Mouse (Mus musculus): Measurements from ENCODE around the gene Sertad2. TPM values are rescaled to one million over a fixed set of nuclear protein-coding genes. Genes with fewer than 3 reads are reported as not detected.

Gene Sertad2
- total and polyA plus RNA-seq, 3 experiments: 9.2 to 30.8 (median 22.2) TPM

DNA sequence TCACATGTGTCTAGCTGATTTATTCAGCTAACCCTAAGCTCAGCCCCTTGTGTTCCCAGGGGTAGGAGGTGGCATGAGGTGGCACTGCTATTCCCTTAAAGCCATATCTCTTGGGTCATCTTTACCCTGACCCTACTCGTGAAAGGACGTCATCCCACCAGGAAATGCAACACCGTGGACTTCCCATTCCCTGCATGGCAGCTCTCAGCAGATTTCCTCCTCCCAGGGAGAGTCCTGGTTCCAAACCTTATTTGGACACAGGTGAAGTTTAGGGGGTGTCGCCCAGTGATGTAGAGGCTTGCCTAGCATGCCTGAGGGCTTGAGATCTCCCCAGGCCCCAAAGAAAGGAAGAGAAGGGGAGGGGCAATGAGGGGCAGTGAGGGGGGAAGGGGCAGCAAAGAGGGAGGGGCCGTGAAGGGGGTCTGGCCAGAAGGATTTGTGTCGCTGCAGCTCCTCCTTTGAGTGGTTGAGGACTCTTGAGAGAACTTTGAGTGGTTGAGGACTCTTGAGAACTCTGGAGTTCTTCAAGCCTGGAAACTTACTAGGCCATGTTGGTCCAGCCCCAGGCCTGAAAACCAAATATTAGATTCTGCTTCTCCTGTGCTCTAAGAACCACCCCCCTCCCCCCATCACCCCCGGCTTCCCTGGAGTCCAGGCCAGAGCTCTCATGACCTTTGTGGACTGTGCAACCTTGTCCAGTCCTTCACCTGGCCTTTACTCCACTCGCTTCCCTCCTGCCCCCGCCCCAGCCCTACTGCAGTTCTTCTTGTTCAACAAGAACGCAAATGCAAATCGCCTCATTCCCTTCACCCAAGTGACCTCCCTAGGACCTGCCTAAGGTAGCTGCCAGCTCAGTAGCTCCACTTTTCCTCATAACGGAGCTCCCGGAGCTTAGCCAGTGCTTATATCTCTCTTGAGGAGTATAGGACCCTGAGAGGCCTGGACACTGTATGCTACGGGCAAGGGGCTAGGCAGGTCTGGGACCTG, 117.4 kb downstream of the Sertad2 start:
- peaks cover 20% of the 10 kb centered on the region for H3K27me3 ChIP-seq (ENCODE audit: insufficient read depth, low read length)
- DNase-seq (ENCODE audit: low spot score): no peak
- no peaks in the 10 kb centered on the region for H3K9me3 ChIP-seq (replicated peaks)
- no peaks in the 10 kb centered on the region for H3K36me3 ChIP-seq (replicated peaks)
- no peak for ATAC-seq (ENCODE audit: extremely low read depth, insufficient number of reproducible peaks, low FRiP score, poor library complexity, severe bottlenecking)
- H3K4me3 ChIP-seq (ENCODE audit: low read depth, low read length): no peak overlapping the region
- TF ChIP-seq TAL1 (conservative IDR thresholded peaks at IDR 0.05; ENCODE audit: low read depth, low read length) (no peak), GATA1 (IDR thresholded peaks at IDR 0.05; ENCODE audit: borderline replicate concordance, low read length) (no peak), CTCF (IDR thresholded peaks at IDR 0.05; ENCODE audit: low read depth, low read length) (no peak), GATA2 (IDR thresholded peaks at IDR 0.05; ENCODE audit: borderline replicate concordance, low read depth, low read length) (no peak), POLR2AphosphoS5 (IDR thresholded peaks at IDR 0.05; ENCODE audit: insufficient replicate concordance, low read depth, low read length) (no peak)
- peaks cover 21% of the 10 kb centered on the region for H3K4me1 ChIP-seq (ENCODE audit: insufficient read depth, low read depth, low read length)

DNA sequence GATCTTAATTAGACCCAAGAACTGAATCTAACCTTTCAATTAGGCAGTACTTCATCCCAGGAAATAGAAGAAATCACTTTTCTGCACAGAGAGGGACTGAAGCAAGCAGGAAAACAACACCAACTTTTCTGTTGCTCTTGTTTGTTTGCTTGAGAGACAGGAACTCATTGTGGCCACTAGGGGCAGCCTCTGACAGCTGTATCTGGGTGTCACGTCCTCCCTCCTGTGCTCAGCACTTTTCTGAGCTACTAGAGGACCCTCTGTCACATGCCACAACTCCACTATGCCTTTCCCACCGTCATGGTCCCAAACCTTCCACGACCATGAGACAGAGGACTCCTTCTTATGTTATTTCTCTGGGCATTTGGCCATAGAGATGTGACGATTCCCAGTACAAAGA, 118.6 kb downstream of the Sertad2 start:
- H3K4me3 ChIP-seq (ENCODE audit: low read depth, low read length): no peak overlapping the region
- no peak for TF ChIP-seq TAL1 (conservative IDR thresholded peaks at IDR 0.05; ENCODE audit: low read depth, low read length)
- no peak for TF ChIP-seq GATA2 (IDR thresholded peaks at IDR 0.05; ENCODE audit: borderline replicate concordance, low read depth, low read length)
- TF ChIP-seq GATA1 (IDR thresholded peaks at IDR 0.05; ENCODE audit: borderline replicate concordance, low read length): no peak
- peak; percentile 80 for TF ChIP-seq CTCF (IDR thresholded peaks at IDR 0.05; ENCODE audit: low read depth, low read length)
- no peaks in the 10 kb centered on the region for H3K36me3 ChIP-seq (replicated peaks)
- DNase-seq (ENCODE audit: low spot score) (peak; percentile 29), ATAC-seq (ENCODE audit: extremely low read depth, insufficient number of reproducible peaks, low FRiP score, poor library complexity, severe bottlenecking) (no peak)
- H3K4me1 ChIP-seq (ENCODE audit: insufficient read depth, low read depth, low read length): peaks cover 16% of the 10 kb centered on the region
- H3K9me3 ChIP-seq (replicated peaks): no peaks in the 10 kb centered on the region
- peaks cover 24% of the 10 kb centered on the region for H3K27me3 ChIP-seq (ENCODE audit: insufficient read depth, low read length)

DNA sequence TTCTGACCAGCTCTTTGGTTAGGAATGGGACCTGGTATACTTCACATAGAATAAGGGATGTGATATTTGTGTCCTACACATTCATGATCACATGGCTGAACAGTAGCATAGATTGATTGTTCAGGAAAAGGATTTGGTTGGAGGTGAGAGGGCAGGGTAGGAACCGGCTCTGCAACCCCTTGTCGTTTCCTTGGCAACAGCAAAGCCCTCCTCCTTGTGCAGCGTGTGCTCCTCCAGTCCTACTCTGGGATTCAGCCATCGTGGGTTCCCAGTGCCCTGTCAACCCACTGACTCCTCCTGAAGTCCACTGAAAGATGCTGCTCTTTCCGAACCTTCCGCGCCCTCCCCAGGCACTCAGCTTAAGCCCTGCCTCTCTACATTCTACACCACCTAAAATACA, 119.8 kb downstream of the Sertad2 start:
- Histone ChIP-seq H3K9me3 (replicated peaks) (no peaks in the 10 kb centered on the region), H3K4me1 (ENCODE audit: insufficient read depth, low read depth, low read length) (peaks cover 16% of the 10 kb centered on the region), H3K36me3 (replicated peaks) (no peaks in the 10 kb centered on the region), H3K27me3 (ENCODE audit: insufficient read depth, low read length) (peaks cover 24% of the 10 kb centered on the region), H3K4me3 (ENCODE audit: low read depth, low read length) (no peak overlapping the region)
- DNase-seq (ENCODE audit: low spot score): no peak
- TF ChIP-seq GATA2 (IDR thresholded peaks at IDR 0.05; ENCODE audit: borderline replicate concordance, low read depth, low read length) (no peak), TAL1 (conservative IDR thresholded peaks at IDR 0.05; ENCODE audit: low read depth, low read length) (no peak), CTCF (IDR thresholded peaks at IDR 0.05; ENCODE audit: low read depth, low read length) (no peak), GATA1 (IDR thresholded peaks at IDR 0.05; ENCODE audit: borderline replicate concordance, low read length) (no peak), POLR2AphosphoS5 (IDR thresholded peaks at IDR 0.05; ENCODE audit: insufficient replicate concordance, low read depth, low read length) (no peak)
- ATAC-seq (ENCODE audit: extremely low read depth, insufficient number of reproducible peaks, low FRiP score, poor library complexity, severe bottlenecking): no peak

DNA sequence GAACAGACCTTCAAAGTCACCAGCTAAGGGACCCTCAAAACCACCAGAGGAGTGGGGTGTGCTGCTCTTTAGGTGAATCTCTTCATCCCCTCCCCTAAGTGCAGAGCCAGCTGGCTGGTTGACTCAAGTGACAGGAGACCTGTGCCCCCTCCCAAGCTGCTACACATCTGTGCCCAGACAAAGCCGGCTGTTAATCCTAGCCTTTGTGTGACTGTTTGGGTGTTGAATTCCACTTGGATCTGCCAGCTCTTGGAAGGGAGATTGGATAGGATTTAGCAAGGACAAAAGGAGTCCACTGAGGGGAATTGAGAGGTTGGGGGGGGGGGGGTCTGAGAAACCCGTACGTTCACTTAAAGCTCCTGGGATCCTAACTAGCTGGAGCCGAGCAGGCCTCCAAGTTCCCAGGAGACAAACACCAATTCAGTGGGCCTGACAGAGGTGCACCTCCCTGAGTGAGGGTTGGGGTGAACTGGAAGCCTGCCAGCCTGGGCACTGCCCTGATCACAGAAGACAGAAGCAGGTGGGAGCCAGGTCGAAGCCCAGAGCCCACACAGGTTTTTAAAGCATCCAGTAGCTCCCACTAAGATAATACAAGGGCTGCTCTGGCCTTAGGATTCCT, 120.6 kb downstream of the Sertad2 start:
- Histone ChIP-seq H3K27me3 (ENCODE audit: insufficient read depth, low read length) (peaks cover 21% of the 10 kb centered on the region), H3K4me1 (ENCODE audit: insufficient read depth, low read depth, low read length) (peaks cover 16% of the 10 kb centered on the region), H3K4me3 (ENCODE audit: low read depth, low read length) (no peak overlapping the region), H3K9me3 (replicated peaks) (no peaks in the 10 kb centered on the region), H3K36me3 (replicated peaks) (no peaks in the 10 kb centered on the region)
- TF ChIP-seq POLR2AphosphoS5 (IDR thresholded peaks at IDR 0.05; ENCODE audit: insufficient replicate concordance, low read depth, low read length) (no peak), CTCF (IDR thresholded peaks at IDR 0.05; ENCODE audit: low read depth, low read length) (no peak), GATA2 (IDR thresholded peaks at IDR 0.05; ENCODE audit: borderline replicate concordance, low read depth, low read length) (no peak), TAL1 (conservative IDR thresholded peaks at IDR 0.05; ENCODE audit: low read depth, low read length) (no peak), GATA1 (IDR thresholded peaks at IDR 0.05; ENCODE audit: borderline replicate concordance, low read length) (no peak)
- DNase-seq (ENCODE audit: low spot score) (no peak), ATAC-seq (ENCODE audit: extremely low read depth, insufficient number of reproducible peaks, low FRiP score, poor library complexity, severe bottlenecking) (no peak)

DNA sequence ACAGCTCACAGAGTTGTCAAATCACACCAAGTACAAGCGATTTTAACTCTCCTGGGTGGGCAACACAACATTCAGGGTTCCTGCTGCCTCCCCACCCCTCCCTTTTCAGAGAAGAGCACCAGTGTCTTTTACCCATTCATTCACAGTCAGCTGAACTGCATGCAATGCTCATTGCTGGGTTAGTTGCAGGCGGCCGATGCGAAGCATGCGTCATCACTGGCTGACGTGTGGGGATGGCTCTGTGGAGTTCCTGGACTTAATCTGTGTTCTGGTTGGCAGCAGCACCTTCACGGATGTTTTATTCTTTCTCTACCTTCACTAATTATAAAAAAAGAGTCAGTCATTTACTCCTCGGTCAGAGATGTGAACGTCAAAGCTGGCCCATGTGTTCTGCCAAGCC, 121.8 kb downstream of the Sertad2 start:
- no peaks in the 10 kb centered on the region for H3K9me3 ChIP-seq (replicated peaks)
- DNase-seq (ENCODE audit: low spot score): no peak
- peaks cover 16% of the 10 kb centered on the region for H3K4me1 ChIP-seq (ENCODE audit: insufficient read depth, low read depth, low read length)
- no peaks in the 10 kb centered on the region for H3K36me3 ChIP-seq (replicated peaks)
- no peak for ATAC-seq (ENCODE audit: extremely low read depth, insufficient number of reproducible peaks, low FRiP score, poor library complexity, severe bottlenecking)
- no peak overlapping the region for H3K4me3 ChIP-seq (ENCODE audit: low read depth, low read length)
- peaks cover 14% of the 10 kb centered on the region for H3K27me3 ChIP-seq (ENCODE audit: insufficient read depth, low read length)
- TF ChIP-seq GATA2 (IDR thresholded peaks at IDR 0.05; ENCODE audit: borderline replicate concordance, low read depth, low read length) (no peak), GATA1 (IDR thresholded peaks at IDR 0.05; ENCODE audit: borderline replicate concordance, low read length) (no peak), TAL1 (conservative IDR thresholded peaks at IDR 0.05; ENCODE audit: low read depth, low read length) (no peak), CTCF (IDR thresholded peaks at IDR 0.05; ENCODE audit: low read depth, low read length) (no peak), POLR2AphosphoS5 (IDR thresholded peaks at IDR 0.05; ENCODE audit: insufficient replicate concordance, low read depth, low read length) (no peak)

DNA sequence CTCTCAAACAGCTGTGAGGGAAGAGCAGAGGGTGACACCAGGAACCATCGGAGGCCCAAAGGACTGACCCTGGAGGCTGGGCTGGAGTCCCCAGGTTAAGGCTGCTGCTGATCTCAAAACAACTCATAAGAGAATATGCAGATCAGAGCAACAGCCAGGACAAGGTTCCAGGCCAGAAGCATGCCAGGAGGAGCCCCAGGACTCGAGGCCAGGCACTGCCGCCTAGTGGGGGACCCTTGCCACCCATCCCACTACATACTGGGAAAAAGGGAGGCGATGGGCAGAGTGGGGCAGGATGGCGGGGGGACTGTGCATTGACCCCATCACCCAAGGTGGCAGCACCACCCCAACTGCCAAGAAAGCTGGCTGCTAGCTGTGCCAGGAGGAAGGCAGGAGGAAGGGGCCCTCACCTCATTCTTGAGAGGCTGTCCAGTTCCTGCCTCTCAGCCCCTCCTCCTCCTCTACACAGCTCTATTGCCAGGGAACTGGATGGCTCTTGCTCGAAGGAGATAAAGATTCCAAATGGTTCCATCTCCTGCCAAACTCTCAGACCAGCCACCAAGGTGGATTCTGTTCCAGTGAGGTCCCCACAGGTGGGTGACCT, 128.8 kb downstream of the Sertad2 start:
- H3K27me3 ChIP-seq (ENCODE audit: insufficient read depth, low read length): peaks cover 20% of the 10 kb centered on the region
- no peak overlapping the region for H3K4me3 ChIP-seq (ENCODE audit: low read depth, low read length)
- DNase-seq (ENCODE audit: low spot score) (no peak), ATAC-seq (ENCODE audit: extremely low read depth, insufficient number of reproducible peaks, low FRiP score, poor library complexity, severe bottlenecking) (no peak)
- H3K4me1 ChIP-seq (ENCODE audit: insufficient read depth, low read depth, low read length): no peaks in the 10 kb centered on the region; the same call in 1 of the 2 replicates
- no peaks in the 10 kb centered on the region for H3K36me3 ChIP-seq (replicated peaks)
- TF ChIP-seq GATA2 (IDR thresholded peaks at IDR 0.05; ENCODE audit: borderline replicate concordance, low read depth, low read length) (no peak), POLR2AphosphoS5 (IDR thresholded peaks at IDR 0.05; ENCODE audit: insufficient replicate concordance, low read depth, low read length) (no peak), TAL1 (conservative IDR thresholded peaks at IDR 0.05; ENCODE audit: low read depth, low read length) (no peak), CTCF (IDR thresholded peaks at IDR 0.05; ENCODE audit: low read depth, low read length) (no peak), GATA1 (IDR thresholded peaks at IDR 0.05; ENCODE audit: borderline replicate concordance, low read length) (no peak)
- no peaks in the 10 kb centered on the region for H3K9me3 ChIP-seq (replicated peaks)
